Mouse (Mus musculus) intestine, postnatal 0 days (tissue): ENCODE results near the gene Adprh. TPM values are rescaled to one million over a fixed set of nuclear protein-coding genes. Genes with fewer than 3 reads are reported as not detected.

ENCODE experiments used
- ATAC-seq: fragments of 200-750 bp; cut with Nextera tagmentation; 2 replicates; pipeline ENCODE4 v1.8.0; 2017; ENCODE audit warnings: mild to moderate bottlenecking, moderate TSS enrichment, moderate library complexity
- H3K27ac ChIP-seq: fragments of 300-500 bp; sonication (generic); 2 replicates; pipeline ENCODE4 v1.5.1; 2014; ENCODE audit warnings: mild to moderate bottlenecking, low read depth, low read length, moderate library complexity
- H3K27me3 ChIP-seq: fragments of 300-500 bp; sonication (generic); replicated peaks from 2 replicates; pipeline ENCODE4 v1.6.1; 2014; ENCODE audit warnings: low read length, mixed read lengths; ENCODE audit not compliant: control insufficient read depth, insufficient read depth
- H3K36me3 ChIP-seq: fragments of 300-500 bp; sonication (generic); 2 replicates; pipeline ENCODE4 v1.6.1; 2014; ENCODE audit warnings: mild to moderate bottlenecking, moderate library complexity; ENCODE audit not compliant: control insufficient read depth, insufficient read depth
- H3K4me1 ChIP-seq: fragments of 300-500 bp; sonication (generic); replicated peaks from 2 replicates; pipeline ENCODE4 v1.6.1; 2014; ENCODE audit warnings: antibody characterized with exemption, low read length, mixed read lengths; ENCODE audit not compliant: control insufficient read depth, insufficient read depth
- H3K4me2 ChIP-seq: fragments of 300-500 bp; sonication (generic); replicated peaks from 2 replicates; pipeline ENCODE4 v1.6.1; 2014; ENCODE audit warnings: low read depth, mild to moderate bottlenecking, moderate library complexity
- H3K4me3 ChIP-seq: fragments of 300-500 bp; sonication (generic); 2 replicates; pipeline ENCODE4 v1.5.1; 2014; ENCODE audit warnings: low read depth, low read length
- H3K9ac ChIP-seq: fragments of 300-500 bp; sonication (generic); 2 replicates; pipeline ENCODE4 v1.6.1; 2014; ENCODE audit warnings: mild to moderate bottlenecking, low read depth, low read length
- H3K9me3 ChIP-seq: fragments of 300-500 bp; sonication (generic); 2 replicates; pipeline ENCODE4 v1.6.1; 2016; ENCODE audit warnings: mixed run types; ENCODE audit not compliant: control insufficient read depth
- CTCF ChIP-seq: sonication (generic); IDR thresholded peaks from 2 replicates; pipeline ENCODE4 v1.5.1; 2016; ENCODE audit warnings: low read depth, mild to moderate bottlenecking, control low read depth, antibody characterized with exemption, moderate library complexity
- WGBS: fragments of 180-500 bp; shearing (Covaris S2); extraction: QIAGEN DNeasy Blood & Tissue Kit; methylation state at CpG from one replicate; pipeline ENCODE4 v1.1.7; 2014; 5-methylcytosine and 5-hydroxymethylcytosine counted together
- polyA plus RNA-seq: library from polyadenylated mRNA; unstranded; fragments of >200 nt; fragmentation: Nextera tagmentation; extraction: Ambion mirVana; gene quantifications from 2 replicates; pipeline ENCODE4 v1.2.1, GENCODE M21; 2015

Adprh gene
- polyA plus RNA-seq, 1 experiment from 2014 or later: 58.8 TPM

GRCm38 (mm10) chr16:38459990-38460389 lies 7.5 kb upstream of the Adprh start:
- Histone ChIP-seq H3K36me3 (no peaks in the 10 kb centered on the region), H3K4me2 (no peak overlapping the region), H3K4me1 (no peaks in the 10 kb centered on the region), H3K4me3 (no peak overlapping the region), H3K27ac (no peak overlapping the region), H3K9me3 (no peaks in the 10 kb centered on the region), H3K9ac (no peak overlapping the region), H3K27me3 (no peaks in the 10 kb centered on the region)
- no peak for ATAC-seq
- TF ChIP-seq CTCF: no peak
- 90% methylated on average over 4 of the region's 4 CpGs for WGBS

- no peak overlapping the region for H3K27ac ChIP-seq
- no peaks in the 10 kb centered on the region for H3K36me3 ChIP-seq
- H3K9me3 ChIP-seq: no peaks in the 10 kb centered on the region
- TF ChIP-seq CTCF: no peak
- H3K27me3 ChIP-seq: no peaks in the 10 kb centered on the region
- peak; percentile 77; the same call in 1 of the 2 replicates for ATAC-seq
- H3K4me3 ChIP-seq: no peak overlapping the region
- H3K4me1 ChIP-seq: no peaks in the 10 kb centered on the region
- no peak overlapping the region for H3K4me2 ChIP-seq
- 52% methylated on average over 6 of the region's 6 CpGs for WGBS
- H3K9ac ChIP-seq: no peak overlapping the region
Observed at GRCm38 (mm10) chr16:38458600-38459280, 6.2 kb upstream of the Adprh start.

- Histone ChIP-seq H3K27me3 (no peaks in the 10 kb centered on the region), H3K4me1 (no peaks in the 10 kb centered on the region; the same call in 1 of the 2 replicates), H3K27ac (no peak overlapping the region), H3K9ac (no peak overlapping the region), H3K4me2 (no peak overlapping the region), H3K36me3 (no peaks in the 10 kb centered on the region), H3K4me3 (no peak overlapping the region), H3K9me3 (no peaks in the 10 kb centered on the region)
- 57% methylated on average over 11 of the region's 11 CpGs for WGBS
- no peak for ATAC-seq
- no peak for TF ChIP-seq CTCF
Observed at GRCm38 (mm10) chr16:38456812-38457567, 4.5 kb upstream of the Adprh start.

GRCm38 (mm10) chr16:38455511-38456418 lies 3.3 kb upstream of the Adprh start, which contains the start of gene Cd80:
TSS of gene Cd80 (plus strand) at chr16:38455561.
- Histone ChIP-seq H3K4me1 (no peaks in the 10 kb centered on the region; the same call in 1 of the 2 replicates), H3K36me3 (no peaks in the 10 kb centered on the region), H3K27me3 (no peaks in the 10 kb centered on the region), H3K4me2 (no peak within 1 kb of the TSS), H3K4me3 (no peak within 1 kb of the TSS), H3K27ac (no peak within 1 kb of the TSS), H3K9me3 (no peaks in the 10 kb centered on the region), H3K9ac (no peak within 1 kb of the TSS)
- no peak for TF ChIP-seq CTCF
- WGBS: 74% methylated on average over 17 of the region's 17 CpGs
- no peak for ATAC-seq

GRCm38 (mm10) chr16:38454533-38455254 lies 2.2 kb upstream of the Adprh start:
- no peaks in the 10 kb centered on the region; the same call in 1 of the 2 replicates for H3K4me1 ChIP-seq
- H3K9me3 ChIP-seq: no peaks in the 10 kb centered on the region
- no peak for TF ChIP-seq CTCF
- ATAC-seq: no peak
- peaks cover 11% of the 10 kb centered on the region; the same call in 1 of the 2 replicates for H3K36me3 ChIP-seq
- 77% methylated on average over 11 of the region's 11 CpGs for WGBS
- no peaks in the 10 kb centered on the region for H3K27me3 ChIP-seq
- no peak overlapping the region for H3K27ac ChIP-seq
- no peak overlapping the region for H3K4me3 ChIP-seq
- no peak overlapping the region for H3K9ac ChIP-seq
- H3K4me2 ChIP-seq: no peak overlapping the region
